Mouse (Mus musculus): ENCODE measurements at regions not wholly inside any gene's neighbourhood (a gene's known extent, or its start where the extent isn't known, plus 50 kb on each side); places are given as distances from the start of the nearest gene placed in this dataset.

DNA sequence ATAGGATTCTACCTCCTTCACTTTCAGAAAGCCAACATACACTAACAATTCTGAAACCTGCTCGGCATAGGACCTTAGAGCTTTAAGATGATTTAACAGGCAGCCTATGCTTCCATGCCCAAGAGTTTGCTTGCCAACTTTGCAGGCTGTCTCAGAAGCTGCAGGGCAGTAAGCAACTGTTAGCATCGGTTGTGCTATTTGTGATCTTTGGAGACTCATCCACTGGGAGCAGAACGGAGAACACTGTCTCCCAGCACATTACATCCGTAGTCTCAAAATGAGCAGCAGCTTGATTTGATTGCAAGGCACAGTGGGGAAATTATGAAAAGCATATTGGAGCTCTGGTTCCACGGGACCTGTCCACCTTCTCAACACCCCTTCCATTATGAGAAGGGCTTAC lies 108.5 kb upstream of the Pter start:
- no peak for DNase-seq (ENCODE audit: low read depth, low spot score)

DNA sequence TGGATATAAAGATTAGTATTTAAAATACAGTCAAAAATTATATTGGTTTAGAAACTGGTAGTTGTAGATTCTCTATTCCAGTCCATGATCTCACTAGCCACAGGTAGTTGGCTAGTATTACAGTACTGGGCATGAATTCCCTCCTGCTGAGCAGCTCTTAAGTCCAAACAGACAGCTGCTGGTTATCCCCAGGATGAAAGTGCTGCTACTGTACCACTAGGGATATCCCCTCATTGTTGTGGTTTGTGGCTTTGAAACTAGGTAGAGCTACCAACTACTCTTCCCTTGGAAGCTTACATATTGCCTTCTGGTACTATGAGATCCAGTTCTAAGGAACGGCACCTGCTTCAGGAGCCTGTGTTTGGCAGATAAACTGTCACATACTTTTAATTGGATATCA lies 97.9 kb upstream of the Pter start:
- DNase-seq (ENCODE audit: low read depth, low spot score) = no peak

DNA sequence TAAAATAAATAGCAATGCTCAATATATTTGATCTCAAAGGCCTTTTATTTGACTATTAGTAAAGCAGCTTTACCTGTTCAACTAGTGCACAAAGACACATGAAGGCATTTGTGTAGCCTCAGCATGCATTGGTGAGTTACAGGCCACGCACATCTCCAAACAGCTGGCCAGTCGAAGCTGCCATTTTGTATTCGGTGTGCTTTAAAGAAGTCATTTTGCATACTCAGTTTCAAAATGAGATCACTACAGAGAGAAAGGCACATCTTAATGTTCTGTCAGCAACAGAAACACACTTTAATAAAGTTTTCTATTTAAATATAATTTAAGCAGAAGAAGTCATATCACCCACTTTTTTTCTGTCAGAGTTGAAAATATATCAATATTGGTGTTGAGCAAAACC lies 90.3 kb upstream of the Pter start:
- DNase-seq (ENCODE audit: low read depth, low spot score) = no peak

DNA sequence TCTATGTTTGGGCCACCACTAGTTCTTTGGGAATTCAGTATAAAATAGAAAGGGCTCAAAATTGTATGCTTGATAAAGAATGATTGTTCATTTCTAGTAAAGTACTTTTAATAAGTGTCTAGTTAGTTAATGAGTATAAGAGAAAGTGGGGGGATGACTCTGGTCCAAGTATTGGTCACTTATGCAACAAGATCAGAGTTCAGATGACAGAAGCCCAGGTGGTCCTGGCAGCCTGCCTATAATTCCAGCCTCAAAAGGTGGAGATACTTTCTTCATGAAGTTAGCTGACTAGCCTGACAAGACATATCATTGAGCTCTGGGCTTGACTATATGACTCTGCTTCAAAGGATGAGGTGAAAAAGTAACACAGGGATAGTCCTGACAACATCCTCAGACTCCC lies 57.3 kb upstream of the Pter start:
- no peak for DNase-seq (ENCODE audit: low read depth, low spot score)

DNA sequence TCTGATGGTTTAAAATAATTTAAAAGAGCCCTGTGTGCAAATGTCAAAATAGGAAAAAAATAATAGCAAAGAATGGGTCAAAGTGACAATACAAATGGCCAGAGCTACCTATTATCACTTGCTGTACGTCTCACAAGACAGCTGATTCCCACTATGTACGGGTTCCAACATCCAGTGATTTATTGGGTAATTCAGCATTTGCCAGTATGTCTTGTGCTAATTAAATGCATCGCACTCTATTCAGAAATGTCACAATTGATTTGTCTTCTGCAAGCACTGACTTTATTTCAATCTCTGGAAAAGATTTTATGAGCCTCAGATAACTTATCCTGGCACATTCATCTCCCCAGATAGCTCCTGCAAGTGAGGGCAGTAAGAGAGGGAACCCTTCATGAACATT lies 55.1 kb upstream of the Pter start:
- no peak for DNase-seq (ENCODE audit: low read depth, low spot score)

Measured in A20 (cell line).